Mouse (Mus musculus): ENCODE measurements at regions not wholly inside any gene's neighbourhood (a gene's known extent, or its start where the extent isn't known, plus 50 kb on each side); places are given as distances from the start of the nearest gene placed in this dataset.

- H3K4me1 ChIP-seq (ENCODE audit: control insufficient read depth, insufficient read depth, low read length): no peaks in the 10 kb centered on the region
- no peak overlapping the region for H3K9ac ChIP-seq (replicated peaks; ENCODE audit: low read length)
- 86% methylated on average over 3 of the region's 3 CpGs for WGBS
- ATAC-seq (ENCODE audit: low FRiP score, low TSS enrichment) (no peak), DNase-seq (no peak)
- H3K27ac ChIP-seq (replicated peaks; ENCODE audit: low read depth, low read length): no peak overlapping the region
- H3K27me3 ChIP-seq (ENCODE audit: control insufficient read depth, insufficient read depth, low read length): no peaks in the 10 kb centered on the region
- H3K36me3 ChIP-seq (ENCODE audit: control insufficient read depth, insufficient read depth, low read length): no peaks in the 10 kb centered on the region
- H3K9me3 ChIP-seq (ENCODE audit: control insufficient read depth, low read length): no peaks in the 10 kb centered on the region
- no peak overlapping the region for H3K4me3 ChIP-seq (replicated peaks; ENCODE audit: low read depth, low read length)
- H3K4me2 ChIP-seq (ENCODE audit: low read length): no peak overlapping the region
Observed at GRCm38 (mm10) chr9:59232682-59233081, 58.7 kb upstream of the Adpgk start.

- Histone ChIP-seq H3K27ac (replicated peaks; ENCODE audit: low read depth, low read length) (no peak overlapping the region), H3K4me3 (replicated peaks; ENCODE audit: low read depth, low read length) (no peak overlapping the region), H3K9me3 (ENCODE audit: control insufficient read depth, low read length) (no peaks in the 10 kb centered on the region), H3K9ac (replicated peaks; ENCODE audit: low read length) (no peak overlapping the region), H3K36me3 (ENCODE audit: control insufficient read depth, insufficient read depth, low read length) (no peaks in the 10 kb centered on the region), H3K4me2 (ENCODE audit: low read length) (no peak overlapping the region), H3K4me1 (ENCODE audit: control insufficient read depth, insufficient read depth, low read length) (no peaks in the 10 kb centered on the region), H3K27me3 (ENCODE audit: control insufficient read depth, insufficient read depth, low read length) (no peaks in the 10 kb centered on the region)
- DNase-seq (no peak), ATAC-seq (ENCODE audit: low FRiP score, low TSS enrichment) (no peak)
- WGBS: 80% methylated on average over 7 of the region's 7 CpGs
Observed at GRCm38 (mm10) chr9:59231947-59232346, 59.4 kb upstream of the Adpgk start.

- WGBS: 84% methylated on average over 5 of the region's 5 CpGs
- DNase-seq: no peak
- no peaks in the 10 kb centered on the region for H3K9me3 ChIP-seq (ENCODE audit: control insufficient read depth, low read length)
Observed at GRCm38 (mm10) chr9:59231186-59231585, 60.2 kb upstream of the Adpgk start.

DNA sequence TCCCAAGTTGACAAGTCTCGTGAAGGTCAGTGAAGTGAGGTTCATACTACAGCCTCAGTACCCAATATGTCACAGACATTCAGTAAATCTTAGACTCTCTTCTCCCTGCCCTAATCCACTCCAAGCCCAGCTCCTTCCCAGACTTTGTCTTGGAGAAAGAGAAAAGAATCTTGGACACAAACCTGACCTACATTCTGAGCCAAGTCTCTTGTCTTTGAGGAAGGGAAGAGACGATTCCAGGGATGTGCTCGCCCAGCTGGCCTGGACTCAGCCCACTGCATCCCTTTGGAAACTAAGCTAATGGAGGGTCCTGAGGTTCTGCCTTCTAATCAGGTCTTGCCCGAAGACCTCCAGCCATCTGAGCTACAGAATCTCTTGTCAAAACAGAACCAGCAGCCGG lies 61.2 kb upstream of the Adpgk start:
- 92% methylated on average over 5 of the region's 5 CpGs for WGBS
- H3K4me1 ChIP-seq (ENCODE audit: control insufficient read depth, insufficient read depth, low read length): no peaks in the 10 kb centered on the region
- H3K27me3 ChIP-seq (ENCODE audit: control insufficient read depth, insufficient read depth, low read length): no peaks in the 10 kb centered on the region
- H3K4me2 ChIP-seq (ENCODE audit: low read length): no peak overlapping the region
- no peak overlapping the region for H3K27ac ChIP-seq (replicated peaks; ENCODE audit: low read depth, low read length)
- no peak overlapping the region for H3K9ac ChIP-seq (replicated peaks; ENCODE audit: low read length)
- no peaks in the 10 kb centered on the region for H3K9me3 ChIP-seq (ENCODE audit: control insufficient read depth, low read length)
- no peaks in the 10 kb centered on the region for H3K36me3 ChIP-seq (ENCODE audit: control insufficient read depth, insufficient read depth, low read length)
- ATAC-seq (ENCODE audit: low FRiP score, low TSS enrichment) (no peak), DNase-seq (no peak)
- no peak overlapping the region for H3K4me3 ChIP-seq (replicated peaks; ENCODE audit: low read depth, low read length)

More at GRCm38 (mm10) chr9:59231186-59231585, 60.2 kb upstream of the Adpgk start:
- Histone ChIP-seq H3K4me1 (ENCODE audit: control insufficient read depth, insufficient read depth, low read length) (no peaks in the 10 kb centered on the region), H3K4me3 (replicated peaks; ENCODE audit: low read depth, low read length) (no peak overlapping the region), H3K4me2 (ENCODE audit: low read length) (no peak overlapping the region), H3K36me3 (ENCODE audit: control insufficient read depth, insufficient read depth, low read length) (no peaks in the 10 kb centered on the region), H3K27me3 (ENCODE audit: control insufficient read depth, insufficient read depth, low read length) (no peaks in the 10 kb centered on the region), H3K9ac (replicated peaks; ENCODE audit: low read length) (no peak overlapping the region), H3K27ac (replicated peaks; ENCODE audit: low read depth, low read length) (no peak overlapping the region)
- ATAC-seq (ENCODE audit: low FRiP score, low TSS enrichment): no peak

GRCm38 (mm10) chr9:59227948-59228347 lies 63.4 kb upstream of the Adpgk start:
- DNase-seq (no peak), ATAC-seq (ENCODE audit: low FRiP score, low TSS enrichment) (no peak)
- no peaks in the 10 kb centered on the region for H3K9me3 ChIP-seq (ENCODE audit: control insufficient read depth, low read length)
- H3K9ac ChIP-seq (replicated peaks; ENCODE audit: low read length): no peak overlapping the region
- no peaks in the 10 kb centered on the region for H3K36me3 ChIP-seq (ENCODE audit: control insufficient read depth, insufficient read depth, low read length)
- no peak overlapping the region for H3K4me2 ChIP-seq (ENCODE audit: low read length)
- H3K27ac ChIP-seq (replicated peaks; ENCODE audit: low read depth, low read length): no peak overlapping the region
- 90% methylated on average over 4 of the region's 4 CpGs for WGBS
- H3K4me3 ChIP-seq (replicated peaks; ENCODE audit: low read depth, low read length): no peak overlapping the region
- H3K27me3 ChIP-seq (ENCODE audit: control insufficient read depth, insufficient read depth, low read length): no peaks in the 10 kb centered on the region
- H3K4me1 ChIP-seq (ENCODE audit: control insufficient read depth, insufficient read depth, low read length): no peaks in the 10 kb centered on the region

DNA sequence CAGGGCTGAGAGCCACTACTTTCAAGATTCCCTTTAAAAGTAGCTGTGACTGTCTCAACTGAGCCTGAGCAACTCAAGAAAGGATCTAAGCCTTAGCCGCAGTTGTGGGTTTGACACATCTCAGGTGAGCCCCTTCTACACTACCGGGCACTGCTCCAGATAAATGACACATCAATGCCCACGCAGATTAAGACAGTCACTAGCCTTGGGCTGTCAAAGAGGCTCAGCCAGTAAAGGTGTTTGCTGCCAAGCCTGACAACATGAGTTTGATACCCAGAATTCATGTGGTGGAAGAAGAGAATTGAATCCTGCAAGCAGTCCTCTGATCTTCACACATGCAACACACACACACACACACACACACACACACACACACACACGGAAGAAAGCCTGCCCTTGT lies 65.0 kb upstream of the Adpgk start:
- ATAC-seq (ENCODE audit: low FRiP score, low TSS enrichment): no peak
- Histone ChIP-seq H3K27ac (replicated peaks; ENCODE audit: low read depth, low read length) (no peak overlapping the region), H3K27me3 (ENCODE audit: control insufficient read depth, insufficient read depth, low read length) (no peaks in the 10 kb centered on the region), H3K4me1 (ENCODE audit: control insufficient read depth, insufficient read depth, low read length) (no peaks in the 10 kb centered on the region), H3K4me2 (ENCODE audit: low read length) (no peak overlapping the region), H3K9ac (replicated peaks; ENCODE audit: low read length) (no peak overlapping the region), H3K36me3 (ENCODE audit: control insufficient read depth, insufficient read depth, low read length) (no peaks in the 10 kb centered on the region), H3K9me3 (ENCODE audit: control insufficient read depth, low read length) (no peaks in the 10 kb centered on the region), H3K4me3 (replicated peaks; ENCODE audit: low read depth, low read length) (no peak overlapping the region)
- 80% methylated on average over 4 of the region's 4 CpGs for whole genome bisulfite sequencing
- no peak for DNase-seq

DNA sequence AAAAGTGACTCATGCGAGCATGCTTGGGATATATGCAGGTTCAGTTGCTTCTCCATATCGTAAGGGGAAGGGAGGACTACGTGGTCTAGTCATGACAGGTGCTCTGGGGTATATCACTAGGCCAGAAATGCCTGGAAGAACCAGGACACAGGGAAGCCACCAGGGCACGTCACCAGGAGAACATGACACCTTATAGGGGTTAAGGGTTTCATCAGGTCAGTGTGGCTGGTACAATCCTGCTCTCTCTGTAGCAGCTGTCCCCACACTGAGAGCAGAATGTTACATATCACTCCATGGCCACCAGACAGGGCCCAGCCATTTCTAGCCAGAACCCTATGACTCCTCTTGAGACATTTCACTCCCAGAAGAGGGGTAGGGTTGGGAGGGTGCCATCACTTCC lies 72.1 kb upstream of the Adpgk start:
- H3K27me3 ChIP-seq (ENCODE audit: control insufficient read depth, insufficient read depth, low read length): no peaks in the 10 kb centered on the region
- no peak overlapping the region for H3K4me2 ChIP-seq (ENCODE audit: low read length)
- WGBS: 88% methylated on average over 4 of the region's 4 CpGs
- H3K9ac ChIP-seq (replicated peaks; ENCODE audit: low read length): no peak overlapping the region
- H3K4me3 ChIP-seq (replicated peaks; ENCODE audit: low read depth, low read length): no peak overlapping the region
- no peak overlapping the region for H3K27ac ChIP-seq (replicated peaks; ENCODE audit: low read depth, low read length)
- H3K36me3 ChIP-seq (ENCODE audit: control insufficient read depth, insufficient read depth, low read length): no peaks in the 10 kb centered on the region
- H3K4me1 ChIP-seq (ENCODE audit: control insufficient read depth, insufficient read depth, low read length): no peaks in the 10 kb centered on the region
- no peak for ATAC-seq (ENCODE audit: low FRiP score, low TSS enrichment)
- DNase-seq: no peak
- H3K9me3 ChIP-seq (ENCODE audit: control insufficient read depth, low read length): no peaks in the 10 kb centered on the region

DNA sequence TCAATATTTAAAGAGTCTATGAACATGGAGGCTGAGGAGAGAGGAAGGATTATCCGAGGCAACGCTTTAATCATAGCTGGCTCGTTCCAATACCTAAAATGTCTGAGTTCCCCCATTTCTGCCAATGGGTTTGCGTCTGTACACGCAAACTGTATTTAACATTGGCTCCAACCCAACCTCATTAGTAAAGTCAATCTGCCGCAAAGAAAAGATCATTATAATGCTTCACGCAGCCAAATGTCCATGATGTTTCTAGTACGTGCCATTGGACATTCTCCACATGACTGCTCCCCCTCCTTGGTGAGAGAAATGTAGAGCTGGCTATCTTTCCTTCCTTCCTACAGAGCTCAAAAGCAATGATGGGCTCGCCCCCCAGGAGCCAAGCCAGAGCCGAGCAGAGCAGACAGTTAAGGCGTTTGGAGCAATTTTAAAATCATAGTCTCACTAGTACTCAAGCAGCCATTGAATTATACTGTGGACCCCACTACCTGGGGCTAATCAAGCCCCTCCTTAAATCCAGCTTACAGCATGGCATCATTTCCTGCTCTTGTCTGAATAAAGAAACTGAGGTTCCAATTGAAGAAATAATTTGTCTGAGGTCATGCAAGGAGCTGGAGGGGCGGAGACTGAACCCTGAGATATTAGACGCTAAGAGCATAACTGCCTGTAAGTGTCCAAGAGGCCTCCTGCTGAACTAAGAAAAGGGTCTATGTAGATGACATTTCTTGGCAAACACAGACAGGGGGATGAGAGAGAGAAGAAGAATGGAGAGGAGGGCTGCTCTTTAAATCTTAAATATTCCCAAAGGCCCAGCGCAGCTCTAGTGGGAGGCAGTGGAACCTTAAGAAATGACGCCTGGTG lies 88.5 kb upstream of the Adpgk start:
- no peaks in the 10 kb centered on the region for H3K27me3 ChIP-seq (ENCODE audit: control insufficient read depth, insufficient read depth, low read length)
- H3K9ac ChIP-seq (replicated peaks; ENCODE audit: low read length): no peak overlapping the region
- 81% methylated on average over 15 of the region's 15 CpGs for WGBS
- no peaks in the 10 kb centered on the region for H3K9me3 ChIP-seq (ENCODE audit: control insufficient read depth, low read length)
- no peak overlapping the region for H3K27ac ChIP-seq (replicated peaks; ENCODE audit: low read depth, low read length)
- no peaks in the 10 kb centered on the region for H3K4me1 ChIP-seq (ENCODE audit: control insufficient read depth, insufficient read depth, low read length)
- DNase-seq (peak; percentile 27), ATAC-seq (ENCODE audit: low FRiP score, low TSS enrichment) (no peak)
- no peak overlapping the region for H3K4me3 ChIP-seq (replicated peaks; ENCODE audit: low read depth, low read length)
- H3K4me2 ChIP-seq (ENCODE audit: low read length): no peak overlapping the region
- H3K36me3 ChIP-seq (ENCODE audit: control insufficient read depth, insufficient read depth, low read length): no peaks in the 10 kb centered on the region

DNA sequence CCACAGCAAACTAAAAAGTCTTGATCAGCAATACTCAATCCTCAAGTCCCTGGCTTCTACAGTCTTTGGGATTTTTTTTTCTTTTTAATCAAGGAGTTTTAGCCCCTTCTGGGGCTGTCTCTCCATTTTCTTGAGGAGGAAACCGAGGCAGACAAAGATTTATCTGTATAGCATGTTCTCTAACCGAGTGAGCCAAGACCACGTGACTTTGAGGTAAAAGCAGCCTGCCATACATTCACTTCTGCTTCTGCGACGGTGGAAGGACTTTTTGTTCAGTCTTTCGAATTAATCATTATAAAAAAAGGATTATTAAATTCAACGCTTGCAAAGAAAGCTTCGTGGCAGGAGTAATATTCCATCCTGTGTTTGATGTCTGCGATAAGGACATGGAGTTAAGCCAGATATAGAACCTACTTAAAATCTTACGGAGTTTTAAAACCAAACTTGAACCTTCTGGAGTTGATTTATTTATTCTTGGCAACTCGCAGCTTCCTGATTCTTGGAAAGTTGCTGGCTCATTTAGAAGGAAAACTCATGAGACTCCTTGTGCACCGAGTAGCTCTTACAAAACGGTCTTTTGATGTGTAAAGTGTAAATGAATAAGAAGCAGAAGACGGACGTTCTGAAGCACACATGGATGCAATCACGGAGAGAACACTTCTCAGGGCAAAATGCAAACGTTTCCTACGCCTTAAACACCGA lies 91.7 kb upstream of the Adpgk start:
- no peak for DNase-seq
- no peak overlapping the region for H3K9ac ChIP-seq (replicated peaks; ENCODE audit: low read length)
- H3K4me3 ChIP-seq (replicated peaks; ENCODE audit: low read depth, low read length): no peak overlapping the region
- H3K36me3 ChIP-seq (ENCODE audit: control insufficient read depth, insufficient read depth, low read length): no peaks in the 10 kb centered on the region
- ATAC-seq (ENCODE audit: low FRiP score, low TSS enrichment): no peak
- H3K4me2 ChIP-seq (ENCODE audit: low read length): no peak overlapping the region
- 82% methylated on average over 19 of the region's 19 CpGs for WGBS
- no peak overlapping the region for H3K27ac ChIP-seq (replicated peaks; ENCODE audit: low read depth, low read length)
- H3K4me1 ChIP-seq (ENCODE audit: control insufficient read depth, insufficient read depth, low read length): no peaks in the 10 kb centered on the region
- H3K27me3 ChIP-seq (ENCODE audit: control insufficient read depth, insufficient read depth, low read length): no peaks in the 10 kb centered on the region
- no peaks in the 10 kb centered on the region for H3K9me3 ChIP-seq (ENCODE audit: control insufficient read depth, low read length)
